Mouse (Mus musculus) lung, embryonic 16.5 days (tissue): ENCODE measurements around the gene Zfp839. TPM values are rescaled to one million over a fixed set of nuclear protein-coding genes. Genes with fewer than 3 reads are reported as not detected.

Source experiments
- ATAC-seq: fragments of 200-750 bp; cut with Nextera tagmentation; 2 replicates; pipeline ENCODE4 v1.8.0; 2017; ENCODE audit warnings: low read depth, mild to moderate bottlenecking, moderate library complexity
- H3K27ac ChIP-seq: fragments of 300-500 bp; sonication (generic); 2 replicates; pipeline ENCODE4 v1.5.1; 2014; ENCODE audit warnings: mild to moderate bottlenecking, control low read depth, low read length
- H3K27me3 ChIP-seq: fragments of 300-500 bp; sonication (generic); 2 replicates; pipeline ENCODE4 v1.6.1; 2014; ENCODE audit warnings: low read depth, low read length, mixed read lengths; ENCODE audit not compliant: control insufficient read depth, insufficient read depth
- H3K36me3 ChIP-seq: fragments of 300-500 bp; sonication (generic); 2 replicates; pipeline ENCODE4 v1.6.1; 2014; ENCODE audit warnings: low read length; ENCODE audit not compliant: control insufficient read depth, insufficient read depth
- H3K4me1 ChIP-seq: fragments of 300-500 bp; sonication (generic); replicated peaks from 2 replicates; pipeline ENCODE4 v1.6.1; 2014; ENCODE audit warnings: low read length, mixed read lengths; ENCODE audit not compliant: control insufficient read depth, insufficient read depth
- H3K4me2 ChIP-seq: fragments of 300-500 bp; sonication (generic); 2 replicates; pipeline ENCODE4 v1.6.1; 2014; ENCODE audit warnings: low read depth, low read length, control low read depth
- H3K4me3 ChIP-seq: fragments of 300-500 bp; sonication (generic); 2 replicates; pipeline ENCODE4 v1.5.1; 2014; ENCODE audit warnings: mild to moderate bottlenecking, low read length, control low read depth
- H3K9ac ChIP-seq: fragments of 300-500 bp; sonication (generic); 2 replicates; pipeline ENCODE4 v1.6.1; 2014; ENCODE audit warnings: low read length, control low read depth
- H3K9me3 ChIP-seq: fragments of 300-500 bp; sonication (generic); 2 replicates; pipeline ENCODE4 v1.6.1; 2016; ENCODE audit warnings: low read length; ENCODE audit not compliant: control insufficient read depth
- WGBS: fragments of 180-500 bp; shearing (Covaris S2); extraction: QIAGEN DNeasy Blood & Tissue Kit; methylation state at CpG from one replicate; pipeline ENCODE4 v1.1.7; 2014; 5-methylcytosine and 5-hydroxymethylcytosine counted together
- polyA plus RNA-seq: library from polyadenylated mRNA; unstranded; fragments of >200 nt; fragmentation: Nextera tagmentation; extraction: Ambion mirVana; gene quantifications from 2 replicates; pipeline ENCODE4 v1.2.1, GENCODE M21; 2015

Zfp839 gene
- polyA plus RNA-seq, 1 experiment from 2014 or later = 5.8 TPM

GRCm38 (mm10) chr12:110813624-110814023 lies 36.4 kb upstream of the Zfp839 start:
- Histone ChIP-seq H3K4me3 (no peak overlapping the region), H3K4me1 (no peaks in the 10 kb centered on the region), H3K9me3 (no peaks in the 10 kb centered on the region), H3K36me3 (no peaks in the 10 kb centered on the region), H3K9ac (no peak overlapping the region), H3K27me3 (no peaks in the 10 kb centered on the region), H3K4me2 (no peak overlapping the region), H3K27ac (no peak overlapping the region)
- ATAC-seq = no peak
- WGBS = 87% methylated on average over 6 of the region's 6 CpGs

- H3K4me1 ChIP-seq = no peaks in the 10 kb centered on the region
- WGBS = 50% methylated on average over 17 of the region's 17 CpGs
- no peak overlapping the region for H3K4me2 ChIP-seq
- no peaks in the 10 kb centered on the region for H3K27me3 ChIP-seq
- no peak for ATAC-seq
- H3K9ac ChIP-seq = no peak overlapping the region
- H3K9me3 ChIP-seq = no peaks in the 10 kb centered on the region
- no peaks in the 10 kb centered on the region for H3K36me3 ChIP-seq
- H3K4me3 ChIP-seq = no peak overlapping the region
- no peak overlapping the region for H3K27ac ChIP-seq
These were observed 35.1 kb upstream of the Zfp839 start for GRCm38 (mm10) chr12:110814924-110815323.

- Histone ChIP-seq H3K9ac (no peak overlapping the region), H3K4me1 (no peaks in the 10 kb centered on the region), H3K27ac (no peak overlapping the region), H3K4me2 (no peak overlapping the region), H3K4me3 (no peak overlapping the region), H3K27me3 (no peaks in the 10 kb centered on the region), H3K9me3 (no peaks in the 10 kb centered on the region), H3K36me3 (no peaks in the 10 kb centered on the region)
- no peak for ATAC-seq
- WGBS = 56% methylated on average over 2 of the region's 2 CpGs
These were observed 33.2 kb upstream of the Zfp839 start for GRCm38 (mm10) chr12:110816833-110817232.

- WGBS = 52% methylated on average over 8 of the region's 8 CpGs
- H3K27me3 ChIP-seq = no peaks in the 10 kb centered on the region
- H3K36me3 ChIP-seq = no peaks in the 10 kb centered on the region
- no peaks in the 10 kb centered on the region for H3K4me1 ChIP-seq
- ATAC-seq = no peak
- no peak overlapping the region for H3K27ac ChIP-seq
- H3K9ac ChIP-seq = no peak overlapping the region
- H3K4me2 ChIP-seq = no peak overlapping the region
- no peaks in the 10 kb centered on the region for H3K9me3 ChIP-seq
- H3K4me3 ChIP-seq = no peak overlapping the region
These were observed 30.7 kb upstream of the Zfp839 start for GRCm38 (mm10) chr12:110819367-110819766.

- Histone ChIP-seq H3K27me3 (no peaks in the 10 kb centered on the region), H3K4me3 (no peak overlapping the region), H3K4me2 (no peak overlapping the region), H3K4me1 (no peaks in the 10 kb centered on the region), H3K36me3 (no peaks in the 10 kb centered on the region), H3K27ac (no peak overlapping the region), H3K9ac (no peak overlapping the region), H3K9me3 (no peaks in the 10 kb centered on the region)
- 81% methylated on average over 2 of the region's 2 CpGs for WGBS
- ATAC-seq = no peak
These were observed 28.3 kb upstream of the Zfp839 start for GRCm38 (mm10) chr12:110821787-110822186.

- Histone ChIP-seq H3K9me3 (no peaks in the 10 kb centered on the region), H3K27ac (no peak overlapping the region), H3K9ac (no peak overlapping the region), H3K27me3 (no peaks in the 10 kb centered on the region), H3K4me2 (no peak overlapping the region), H3K36me3 (no peaks in the 10 kb centered on the region), H3K4me1 (no peaks in the 10 kb centered on the region), H3K4me3 (no peak overlapping the region)
- 71% methylated on average over 7 of the region's 7 CpGs for WGBS
- ATAC-seq = no peak
These were observed 27.7 kb upstream of the Zfp839 start for GRCm38 (mm10) chr12:110822366-110822765.

GRCm38 (mm10) chr12:110828908-110829307 lies 21.1 kb upstream of the Zfp839 start:
- no peaks in the 10 kb centered on the region for H3K9me3 ChIP-seq
- H3K36me3 ChIP-seq = no peaks in the 10 kb centered on the region
- no peak for ATAC-seq
- no peaks in the 10 kb centered on the region for H3K4me1 ChIP-seq
- 94% methylated on average over 4 of the region's 4 CpGs for WGBS
- H3K27me3 ChIP-seq = no peaks in the 10 kb centered on the region
- H3K4me2 ChIP-seq = no peak overlapping the region
- H3K4me3 ChIP-seq = no peak overlapping the region
- no peak overlapping the region for H3K9ac ChIP-seq
- H3K27ac ChIP-seq = no peak overlapping the region

GRCm38 (mm10) chr12:110830293-110831024 lies 19.6 kb upstream of the Zfp839 start:
- no peaks in the 10 kb centered on the region for H3K36me3 ChIP-seq
- no peak overlapping the region for H3K27ac ChIP-seq
- no peak for ATAC-seq
- no peaks in the 10 kb centered on the region for H3K4me1 ChIP-seq
- no peak overlapping the region for H3K4me2 ChIP-seq
- H3K27me3 ChIP-seq = no peaks in the 10 kb centered on the region
- H3K4me3 ChIP-seq = no peak overlapping the region
- no peaks in the 10 kb centered on the region for H3K9me3 ChIP-seq
- WGBS = 83% methylated on average over 9 of the region's 11 CpGs
- H3K9ac ChIP-seq = no peak overlapping the region

GRCm38 (mm10) chr12:110835182-110835581 lies 14.9 kb upstream of the Zfp839 start:
- Histone ChIP-seq H3K4me2 (no peak overlapping the region), H3K9ac (no peak overlapping the region), H3K4me1 (peaks cover 10% of the 10 kb centered on the region), H3K27ac (no peak overlapping the region), H3K4me3 (no peak overlapping the region), H3K36me3 (no peaks in the 10 kb centered on the region), H3K27me3 (no peaks in the 10 kb centered on the region), H3K9me3 (no peaks in the 10 kb centered on the region)
- 95% methylated on average over 3 of the region's 3 CpGs for WGBS
- ATAC-seq = no peak
